ENCODE assay signal across 9 mouse cellular contexts in the genomic region with DNA sequence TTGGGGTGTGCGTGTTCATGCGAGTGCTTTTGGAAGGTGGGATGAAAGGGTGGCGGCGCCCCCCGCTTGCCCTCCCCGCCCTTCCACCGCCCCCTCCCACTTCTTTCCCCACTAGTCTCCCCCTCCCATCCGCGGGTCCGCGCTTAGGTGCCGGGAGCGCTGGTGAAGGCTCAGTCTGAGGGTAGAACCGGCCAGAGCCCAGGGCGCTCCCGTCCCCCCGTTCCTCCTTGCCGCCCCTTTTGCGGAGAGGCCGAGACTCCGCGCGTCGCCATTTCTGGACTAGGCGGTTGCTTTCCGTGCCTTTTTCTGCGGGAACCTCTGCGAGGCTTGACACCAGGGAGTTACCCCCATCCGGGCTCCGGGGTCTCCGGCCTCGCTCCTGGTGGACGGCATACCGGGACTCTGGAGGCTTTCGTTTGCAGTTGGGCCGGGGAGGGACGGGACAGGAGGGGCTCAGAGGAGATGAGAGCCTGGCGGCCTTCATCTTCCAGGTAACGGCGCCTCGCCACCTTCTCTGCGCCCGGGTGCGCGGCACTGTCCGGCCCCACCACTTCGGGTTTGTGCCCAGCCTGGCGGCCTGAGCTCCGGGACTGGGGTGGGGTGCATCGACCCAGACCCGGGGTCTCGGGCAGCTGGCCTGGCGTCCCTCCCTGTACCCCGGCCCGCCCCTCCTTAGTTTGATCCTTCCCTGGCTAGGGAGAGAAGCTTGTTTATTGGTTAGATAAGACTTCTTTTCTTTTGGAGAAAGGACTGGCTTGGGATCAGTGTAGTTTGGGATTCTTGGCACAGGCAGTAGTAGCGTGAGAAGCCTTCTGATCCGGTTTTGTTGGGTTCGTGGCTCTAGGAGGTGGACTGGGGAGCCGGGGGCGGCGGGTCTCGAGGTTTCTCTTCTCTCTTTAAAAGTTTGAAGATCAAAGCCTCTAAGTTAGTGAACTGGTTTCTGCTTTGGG. TPM values are rescaled to one million over a fixed set of nuclear protein-coding genes. Genes with fewer than 3 reads are reported as not detected.
DNase-seq lines count a peak whose midpoint lies in the region; ATAC-seq lines count a peak whose summit lies in the region.
"Had no signal": no experiment of that assay in that cellular context is flagged by ENCODE, and none has a peak within 500 bp of the region (broad histone marks: within the 10 kb centered on the region; RNA-seq: fewer than 3 reads in every experiment).

No protein-coding gene starts in this region.

- DNase-seq in heart, adult 11 months, result peak; percentile 94
- no peak for DNase-seq in heart, postnatal 25 days (ENCODE audit: low spot score)
- peak; percentile 64 for DNase-seq in ZHBTc4 (ENCODE audit: low read depth, low spot score)
- DNase-seq in forebrain, embryonic 11.5 days (ENCODE audit: low spot score), result peak; percentile 85
- peak; percentile 58 for DNase-seq in retina, embryonic 14.5 days (ENCODE audit: low spot score)
- no peak for DNase-seq in layer of hippocampus, adult 9-10 months (ENCODE audit: low spot score)

- WGBS in forebrain, embryonic 11.5 days, result under 1% methylated on average over 58 of the region's 62 CpGs
- WGBS in hindbrain, embryonic 16.5 days, result under 1% methylated on average over 45 of the region's 62 CpGs
- WGBS in liver, embryonic 16.5 days (ENCODE audit: insufficient replicate concordance), result under 1% methylated on average over 62 of the region's 62 CpGs

- peaks cover 25% of the 10 kb centered on the region for H3K4me1 ChIP-seq in forebrain, embryonic 11.5 days (replicated peaks; ENCODE audit: control insufficient read depth, insufficient read depth, low read length)
- peaks cover 49% of the 10 kb centered on the region for H3K4me1 ChIP-seq in hindbrain, embryonic 16.5 days (ENCODE audit: control insufficient read depth, insufficient read depth, low read depth, low read length)
- no peaks in the 10 kb centered on the region; the same call in 1 of the 2 replicates for H3K4me1 ChIP-seq in liver, embryonic 16.5 days (ENCODE audit: control insufficient read depth, low read depth, low read length)

- H3K4me2 ChIP-seq in forebrain, embryonic 11.5 days (ENCODE audit: low read depth, low read length, severe bottlenecking), result peak overlapping the region; percentile 80
- H3K4me2 ChIP-seq in hindbrain, embryonic 16.5 days (ENCODE audit: low read length), result peak overlapping the region; percentile 93
- peak overlapping the region; percentile 74 for H3K4me2 ChIP-seq in liver, embryonic 16.5 days (ENCODE audit: low read depth, low read length)

- peak; percentile 34 for ATAC-seq in forebrain, embryonic 11.5 days (replicated peaks; ENCODE audit: low FRiP score)
- peak; percentile 24; the same call in 1 of the 2 replicates for ATAC-seq in hindbrain, embryonic 16.5 days
- ATAC-seq in liver, embryonic 16.5 days (ENCODE audit: low read depth), result no peak

- H3K27me3 ChIP-seq in forebrain, embryonic 11.5 days (ENCODE audit: control insufficient read depth, insufficient read depth, low read length), result no peaks in the 10 kb centered on the region
- H3K27me3 ChIP-seq in hindbrain, embryonic 16.5 days (replicated peaks; ENCODE audit: control insufficient read depth, insufficient read depth, low read length), result no peaks in the 10 kb centered on the region
- peaks cover 47% of the 10 kb centered on the region for H3K27me3 ChIP-seq in liver, embryonic 16.5 days (ENCODE audit: control insufficient read depth, insufficient read depth, low read depth, low read length)

- intact Hi-C loops in heart, postnatal 25 days (cut with DNase I), result loop anchor here (5.0 kb wide), 1 partner anchor 256 kb away; no protein-coding TSS in a partner anchor

- peak overlapping the region; percentile 95 for H3K9ac ChIP-seq in forebrain, embryonic 11.5 days (ENCODE audit: low read length)
- peak overlapping the region; percentile 89 for H3K9ac ChIP-seq in hindbrain, embryonic 16.5 days (ENCODE audit: low read depth, low read length)
- H3K9ac ChIP-seq in liver, embryonic 16.5 days (ENCODE audit: low read depth, low read length), result peak overlapping the region; percentile 31; the same call in 1 of the 2 replicates

- H3K36me3 ChIP-seq in forebrain, embryonic 11.5 days (ENCODE audit: control insufficient read depth, insufficient read depth, low read length), result no peaks in the 10 kb centered on the region
- H3K36me3 ChIP-seq in hindbrain, embryonic 16.5 days (ENCODE audit: control insufficient read depth, insufficient read depth, low read length), result no peaks in the 10 kb centered on the region
- no peaks in the 10 kb centered on the region for H3K36me3 ChIP-seq in liver, embryonic 16.5 days (ENCODE audit: control insufficient read depth, insufficient read depth)

- H3K27ac ChIP-seq in forebrain, embryonic 11.5 days (ENCODE audit: low read depth, low read length), result peak overlapping the region; percentile 100
- H3K27ac ChIP-seq in hindbrain, embryonic 16.5 days (ENCODE audit: low read depth, low read length), result peak overlapping the region; percentile 99
- H3K27ac ChIP-seq in liver, embryonic 16.5 days (ENCODE audit: low read length), result no peak overlapping the region

- H3K9me3 ChIP-seq in forebrain, embryonic 11.5 days (ENCODE audit: control insufficient read depth, low read length), result peaks cover 3% of the 10 kb centered on the region; the same call in 1 of the 2 replicates
- H3K9me3 ChIP-seq in hindbrain, embryonic 16.5 days (ENCODE audit: control insufficient read depth, low read length), result no peaks in the 10 kb centered on the region
- no peaks in the 10 kb centered on the region for H3K9me3 ChIP-seq in liver, embryonic 16.5 days (replicated peaks; ENCODE audit: control insufficient read depth, low read length)

- H3K4me3 ChIP-seq in forebrain, embryonic 11.5 days (ENCODE audit: low read depth, low read length), result peak overlapping the region; percentile 93
- H3K4me3 ChIP-seq in hindbrain, embryonic 16.5 days (ENCODE audit: low read length), result peak overlapping the region; percentile 93
- peak overlapping the region; percentile 67 for H3K4me3 ChIP-seq in liver, embryonic 16.5 days (ENCODE audit: low read depth, low read length)

RNA-seq across cellular contexts. Expression of a gene that starts 1.6 kb away (rescaled TPM):
- 1 to 10 TPM; 5.2 to 6.0 TPM for total RNA-seq in heart, postnatal 25 days (2021)
- 20.9 and 23.9 TPM in 2 replicates for polyA plus RNA-seq in forebrain, embryonic 11.5 days (2014; fragmentation: Nextera tagmentation; extraction: Ambion mirVana)
- polyA plus RNA-seq in hindbrain, embryonic 16.5 days (2015; fragmentation: Nextera tagmentation; extraction: Ambion mirVana), result 7.2 and 7.7 TPM in 2 replicates
- polyA plus RNA-seq in liver, embryonic 16.5 days (2015; fragmentation: Nextera tagmentation; extraction: Ambion mirVana), result 0.11 and 0.17 TPM in 2 replicates
- total RNA-seq: MEL had no signal

Comparison
In these comparisons a context has a peak if more than half of its experiments do, and no peak if none do; other contexts are left out.
1. DNase-seq: peak in heart, adult 11 months (single experiment), ZHBTc4 (single experiment), forebrain, embryonic 11.5 days (single experiment) and retina, embryonic 14.5 days (single experiment); none in heart, postnatal 25 days (single experiment) and layer of hippocampus, adult 9-10 months (single experiment).
2. H3K9ac ChIP-seq: peak in every context shown above with its lines; median percentile 95 in forebrain, embryonic 11.5 days; 89 in hindbrain, embryonic 16.5 days; 31 in liver, embryonic 16.5 days.
3. Peak in every context shown above with its lines, with median percentiles within 50 percentile points of each other: H3K4me2 ChIP-seq and H3K4me3 ChIP-seq.